ENCODE assay signal across 8 mouse cellular contexts in genomic region chr15:13088504-13089058, GRCm38 (mm10).
A peak's percentile ranks its signal among the peaks of the same experiment; 100 is the strongest.
DNase-seq lines count a peak whose midpoint lies in the region; ATAC-seq lines count a peak whose summit lies in the region.

No protein-coding gene starts in this region.

- H3K27me3 ChIP-seq in midbrain, embryonic 10.5 days (ENCODE audit: low read depth, poor library complexity, severe bottlenecking), result no peaks in the 10 kb centered on the region

- peaks cover 9% of the 10 kb centered on the region for H3K4me1 ChIP-seq in midbrain, embryonic 10.5 days

- H3K9me3 ChIP-seq in midbrain, embryonic 10.5 days (replicated peaks), result no peaks in the 10 kb centered on the region

- no peak overlapping the region for H3K4me3 ChIP-seq in midbrain, embryonic 10.5 days

- ATAC-seq in hematopoietic stem cell, adult 5-6 weeks (replicated peaks in 1 of 2; ENCODE audit: insufficient read depth in 1 of 2, low FRiP score in 2 of 2, low TSS enrichment in 1 of 2, low read depth in 1 of 2, poor library complexity in 2 of 2, severe bottlenecking in 2 of 2), result peak; percentile 45 to 61; a peak in 2 of 4 replicates

- H3K36me3 ChIP-seq in midbrain, embryonic 10.5 days, result peaks cover 28% of the 10 kb centered on the region

- DNase-seq in adrenal gland, adult (ENCODE audit: inconsistent age in 2 of 2, low spot score in 1 of 2), result peak; percentile 35 to 76
- DNase-seq in adrenal gland, adult 2 months, result no peak
- peak; percentile 86 for DNase-seq in R1 (ENCODE audit: low read depth, low spot score)
- peak; percentile 81 for DNase-seq in embryo, embryonic 10 days (ENCODE audit: low spot score)
- DNase-seq in layer of hippocampus, adult 8-10 months (ENCODE audit: low spot score in 2 of 2), result peak; percentile 19 to 69
- DNase-seq in midbrain, embryonic 10.5 days (ENCODE audit: low spot score), result peak; percentile 76
- peak; percentile 73 for DNase-seq in testis, postnatal 10 days (ENCODE audit: low spot score)

- no peak overlapping the region for H3K27ac ChIP-seq in midbrain, embryonic 10.5 days (replicated peaks)

- 41% methylated on average over 7 of the region's 7 CpGs for WGBS in midbrain, embryonic 10.5 days
